Mouse (Mus musculus): ENCODE data around the gene Nkx2-5. TPM values are rescaled to one million over a fixed set of nuclear protein-coding genes. Genes with fewer than 3 reads are reported as not detected.

Gene Nkx2-5
- total and polyA plus RNA-seq, 3 experiments: 87.1 to 104 (median 96.3) TPM

GRCm38 (mm10) chr17:26816810-26817209 is 28.0 kb downstream of the Nkx2-5 start:
- no peaks in the 10 kb centered on the region for H3K36me3 ChIP-seq (ENCODE audit: control insufficient read depth, insufficient read depth, low read length)
- H3K4me1 ChIP-seq (ENCODE audit: control insufficient read depth, insufficient read depth, low read length): peaks cover 2% of the 10 kb centered on the region; the same call in 1 of the 2 replicates
- DNase-seq: no peak
- no peak overlapping the region for H3K4me3 ChIP-seq
- no peak overlapping the region for H3K9ac ChIP-seq (ENCODE audit: low read depth, low read length)
- TF ChIP-seq CTCF (IDR thresholded peaks at IDR 0.05): no peak
- TF ChIP-seq EP300 (IDR thresholded peaks at IDR 0.05; ENCODE audit: insufficient read depth, low read depth, low read length): no peak
- no peak for TF ChIP-seq POLR2A (IDR thresholded peaks at IDR 0.05; ENCODE audit: insufficient read depth, low read depth, low read length)
- H3K27me3 ChIP-seq (ENCODE audit: control insufficient read depth, insufficient read depth, low read length): no peaks in the 10 kb centered on the region; the same call in 1 of the 2 replicates
- H3K27ac ChIP-seq: no peak overlapping the region
- 74% methylated on average over 6 of the region's 6 CpGs for WGBS
- intact Hi-C loops (cut with DNase I): no loop called here
- no peaks in the 10 kb centered on the region for H3K79me2 ChIP-seq (replicated peaks; ENCODE audit: control insufficient read depth, insufficient read depth, low read length)

GRCm38 (mm10) chr17:26813497-26813896 is 31.3 kb downstream of the Nkx2-5 start:
- WGBS: 47% methylated on average over 9 of the region's 9 CpGs

GRCm38 (mm10) chr17:26812607-26813006 is 32.2 kb downstream of the Nkx2-5 start:
- 74% methylated on average over 2 of the region's 2 CpGs for WGBS
- Histone ChIP-seq H3K9ac (ENCODE audit: low read depth, low read length) (no peak overlapping the region), H3K4me1 (ENCODE audit: control insufficient read depth, insufficient read depth, low read length) (peaks cover 2% of the 10 kb centered on the region; the same call in 1 of the 2 replicates), H3K4me3 (no peak overlapping the region), H3K27ac (no peak overlapping the region), H3K79me2 (replicated peaks; ENCODE audit: control insufficient read depth, insufficient read depth, low read length) (no peaks in the 10 kb centered on the region), H3K36me3 (ENCODE audit: control insufficient read depth, insufficient read depth, low read length) (no peaks in the 10 kb centered on the region), H3K27me3 (ENCODE audit: control insufficient read depth, insufficient read depth, low read length) (no peaks in the 10 kb centered on the region)
- DNase-seq: no peak
- TF ChIP-seq EP300 (IDR thresholded peaks at IDR 0.05; ENCODE audit: insufficient read depth, low read depth, low read length): no peak
- no peak for TF ChIP-seq POLR2A (IDR thresholded peaks at IDR 0.05; ENCODE audit: insufficient read depth, low read depth, low read length)
- no peak for TF ChIP-seq CTCF (IDR thresholded peaks at IDR 0.05)
- intact Hi-C loops (cut with DNase I): no loop called here

More at GRCm38 (mm10) chr17:26813497-26813896, 31.3 kb downstream of the Nkx2-5 start:
- peaks cover 2% of the 10 kb centered on the region; the same call in 1 of the 2 replicates for H3K4me1 ChIP-seq (ENCODE audit: control insufficient read depth, insufficient read depth, low read length)
- H3K9ac ChIP-seq (ENCODE audit: low read depth, low read length): no peak overlapping the region
- intact Hi-C loops (cut with DNase I): no loop called here
- no peak overlapping the region for H3K4me3 ChIP-seq
- no peaks in the 10 kb centered on the region for H3K27me3 ChIP-seq (ENCODE audit: control insufficient read depth, insufficient read depth, low read length)
- DNase-seq: no peak
- no peak for TF ChIP-seq POLR2A (IDR thresholded peaks at IDR 0.05; ENCODE audit: insufficient read depth, low read depth, low read length)
- no peaks in the 10 kb centered on the region for H3K36me3 ChIP-seq (ENCODE audit: control insufficient read depth, insufficient read depth, low read length)
- H3K79me2 ChIP-seq (replicated peaks; ENCODE audit: control insufficient read depth, insufficient read depth, low read length): no peaks in the 10 kb centered on the region
- H3K27ac ChIP-seq: no peak overlapping the region

DNA sequence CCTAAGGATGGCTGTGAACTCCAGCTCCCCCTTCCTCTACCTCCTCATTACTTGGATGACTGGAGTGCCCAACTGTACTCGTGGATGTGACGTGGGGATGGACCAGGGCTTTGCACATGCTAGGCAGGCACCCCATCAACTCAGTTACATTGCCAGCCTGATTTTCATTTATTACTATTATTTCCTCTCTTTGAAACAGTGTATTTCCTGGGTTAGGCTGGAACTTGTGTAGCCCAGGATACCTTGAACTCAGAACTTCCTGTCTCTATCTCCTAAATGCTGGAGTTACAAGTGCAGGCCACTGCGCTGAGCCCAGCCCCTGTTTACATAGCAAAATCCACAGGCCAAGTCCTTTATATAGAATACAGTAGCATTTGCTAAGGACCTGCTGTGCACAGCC is 41.9 kb downstream of the Nkx2-5 start:
- H3K79me2 ChIP-seq (replicated peaks; ENCODE audit: control insufficient read depth, insufficient read depth, low read length): no peaks in the 10 kb centered on the region
- no peak for TF ChIP-seq EP300 (IDR thresholded peaks at IDR 0.05; ENCODE audit: insufficient read depth, low read depth, low read length)
- TF ChIP-seq CTCF (IDR thresholded peaks at IDR 0.05): no peak
- TF ChIP-seq POLR2A (IDR thresholded peaks at IDR 0.05; ENCODE audit: insufficient read depth, low read depth, low read length): no peak
- H3K9ac ChIP-seq (ENCODE audit: low read depth, low read length): no peak overlapping the region
- no peaks in the 10 kb centered on the region for H3K4me1 ChIP-seq (ENCODE audit: control insufficient read depth, insufficient read depth, low read length)
- H3K27me3 ChIP-seq (ENCODE audit: control insufficient read depth, insufficient read depth, low read length): no peaks in the 10 kb centered on the region
- no peak for DNase-seq
- no peaks in the 10 kb centered on the region for H3K36me3 ChIP-seq (ENCODE audit: control insufficient read depth, insufficient read depth, low read length)
- intact Hi-C loops (cut with DNase I): no loop called here
- H3K27ac ChIP-seq: no peak overlapping the region
- no peak overlapping the region for H3K4me3 ChIP-seq
- WGBS: 77% methylated on average over 3 of the region's 3 CpGs

- intact Hi-C loops (cut with DNase I): loop anchor here (5.0 kb wide), 1 partner anchor 40 kb away; no protein-coding TSS in a partner anchor
- TF ChIP-seq EP300 (IDR thresholded peaks at IDR 0.05; ENCODE audit: insufficient read depth, low read depth, low read length) (no peak), CTCF (IDR thresholded peaks at IDR 0.05) (no peak), POLR2A (IDR thresholded peaks at IDR 0.05; ENCODE audit: insufficient read depth, low read depth, low read length) (no peak)
- 46% methylated on average over 6 of the region's 6 CpGs for WGBS
- Histone ChIP-seq H3K27me3 (ENCODE audit: control insufficient read depth, insufficient read depth, low read length) (no peaks in the 10 kb centered on the region), H3K36me3 (ENCODE audit: control insufficient read depth, insufficient read depth, low read length) (no peaks in the 10 kb centered on the region), H3K79me2 (replicated peaks; ENCODE audit: control insufficient read depth, insufficient read depth, low read length) (no peaks in the 10 kb centered on the region), H3K4me3 (no peak overlapping the region), H3K27ac (no peak overlapping the region), H3K9ac (ENCODE audit: low read depth, low read length) (no peak overlapping the region), H3K4me1 (ENCODE audit: control insufficient read depth, insufficient read depth, low read length) (no peaks in the 10 kb centered on the region; the same call in 1 of the 2 replicates)
- no peak for DNase-seq
Measured at GRCm38 (mm10) chr17:26797379-26798128, 47.3 kb downstream of the Nkx2-5 start.

- no peaks in the 10 kb centered on the region for H3K36me3 ChIP-seq (ENCODE audit: control insufficient read depth, insufficient read depth, low read length)
- H3K4me1 ChIP-seq (ENCODE audit: control insufficient read depth, insufficient read depth, low read length): no peaks in the 10 kb centered on the region; the same call in 1 of the 2 replicates
- no peaks in the 10 kb centered on the region for H3K27me3 ChIP-seq (ENCODE audit: control insufficient read depth, insufficient read depth, low read length)
- no peak overlapping the region for H3K9ac ChIP-seq (ENCODE audit: low read depth, low read length)
- no peaks in the 10 kb centered on the region for H3K79me2 ChIP-seq (replicated peaks; ENCODE audit: control insufficient read depth, insufficient read depth, low read length)
- TF ChIP-seq POLR2A (IDR thresholded peaks at IDR 0.05; ENCODE audit: insufficient read depth, low read depth, low read length): no peak
- no peak for TF ChIP-seq CTCF (IDR thresholded peaks at IDR 0.05)
- no peak for TF ChIP-seq EP300 (IDR thresholded peaks at IDR 0.05; ENCODE audit: insufficient read depth, low read depth, low read length)
- WGBS: 67% methylated on average over 7 of the region's 7 CpGs
- intact Hi-C loops (cut with DNase I): loop anchor here (5.0 kb wide), 1 partner anchor 42 kb away; no protein-coding TSS in a partner anchor
- H3K27ac ChIP-seq: no peak overlapping the region
- no peak for DNase-seq
- H3K4me3 ChIP-seq: no peak overlapping the region
Measured at GRCm38 (mm10) chr17:26795386-26795785, 49.4 kb downstream of the Nkx2-5 start.
